Mouse (Mus musculus): ENCODE measurements around the gene Vars2. TPM values are rescaled to one million over a fixed set of nuclear protein-coding genes. Genes with fewer than 3 reads are reported as not detected.

Vars2 gene
- total and polyA plus RNA-seq, 3 experiments, result 24.0 to 34.0 TPM; not detected in 1

GRCm38 (mm10) chr17:35703065-35703464 lies 35.7 kb upstream of the Vars2 start:
- no peak for DNase-seq (ENCODE audit: low read depth, low spot score)
- no peaks in the 10 kb centered on the region; a peak in 1 of 4 replicates for H3K27me3 ChIP-seq (ENCODE audit: control insufficient read depth in 1 of 2, insufficient read depth in 2 of 2, low read length in 2 of 2)
- H3K36me3 ChIP-seq (ENCODE audit: control insufficient read depth in 1 of 2, insufficient read depth in 2 of 2, low read length in 2 of 2), result peaks cover 0 to 5% of the 10 kb centered on the region in 2 experiments; a peak in 2 of 4 replicates
- H3K27ac ChIP-seq (ENCODE audit: control insufficient read depth, low read depth, low read length), result no peak overlapping the region
- no peak overlapping the region for H3K9ac ChIP-seq (ENCODE audit: control insufficient read depth, low read depth, low read length, poor library complexity, severe bottlenecking)
- H3K4me1 ChIP-seq (ENCODE audit: control insufficient read depth in 1 of 2, insufficient read depth in 2 of 2, low read length in 2 of 2), result peaks cover 0 to 9% of the 10 kb centered on the region in 2 experiments; a peak in 2 of 4 replicates
- H3K9me3 ChIP-seq (replicated peaks; ENCODE audit: insufficient read depth, low read length), result no peaks in the 10 kb centered on the region
- no peaks in the 10 kb centered on the region for H3K79me2 ChIP-seq (ENCODE audit: control insufficient read depth, insufficient read depth, low read length, poor library complexity)
- TF ChIP-seq SMC3 (IDR thresholded peaks at IDR 0.05; ENCODE audit: low read depth, low read length) (no peak), MXI1 (IDR thresholded peaks at IDR 0.05; ENCODE audit: low read depth, low read length) (no peak), TCF12 (IDR thresholded peaks at IDR 0.05; ENCODE audit: low read depth, low read length) (no peak), ZNF384 (IDR thresholded peaks at IDR 0.05; ENCODE audit: low read depth, low read length) (no peak), MEF2A (IDR thresholded peaks at IDR 0.05; ENCODE audit: extremely low read depth, insufficient replicate concordance, low read depth, low read length, poor library complexity, severe bottlenecking) (no peak), CHD2 (IDR thresholded peaks at IDR 0.05; ENCODE audit: low read length) (no peak), NRF1 (IDR thresholded peaks at IDR 0.05; ENCODE audit: insufficient read depth, low read depth, low read length, poor library complexity, severe bottlenecking) (no peak), CTCF (IDR thresholded peaks at IDR 0.05 in 2 of 3, conservative IDR thresholded peaks at IDR 0.05 in 1 of 3; ENCODE audit: control insufficient read depth in 1 of 3, insufficient read depth in 1 of 3, low read depth in 2 of 3, low read length in 3 of 3, poor library complexity in 1 of 3, severe bottlenecking in 1 of 3) (no peak), MYB (IDR thresholded peaks at IDR 0.05; ENCODE audit: low read depth, low read length) (no peak), CHD1 (IDR thresholded peaks at IDR 0.05; ENCODE audit: low read depth, low read length) (no peak), MAFK (IDR thresholded peaks at IDR 0.05; ENCODE audit: borderline replicate concordance, low read depth, low read length) (no peak), ZMIZ1 (IDR thresholded peaks at IDR 0.05; ENCODE audit: low read depth, low read length) (no peak), POLR2AphosphoS2 (IDR thresholded peaks at IDR 0.05; ENCODE audit: low read length) (no peak), ETS1 (IDR thresholded peaks at IDR 0.05; ENCODE audit: low read depth, low read length) (no peak), KAT2A (conservative IDR thresholded peaks at IDR 0.05; ENCODE audit: low read depth, low read length) (no peak), USF1 (IDR thresholded peaks at IDR 0.05; ENCODE audit: low read depth, low read length) (no peak), TBP (IDR thresholded peaks at IDR 0.05; ENCODE audit: low read depth, low read length) (no peak)
- no peak overlapping the region for H3K4me3 ChIP-seq (ENCODE audit: control insufficient read depth in 1 of 2, insufficient read depth in 1 of 2, low read depth in 2 of 2, low read length in 2 of 2)

GRCm38 (mm10) chr17:35702605-35703004 lies 35.2 kb upstream of the Vars2 start:
- H3K9me3 ChIP-seq (replicated peaks; ENCODE audit: insufficient read depth, low read length), result no peaks in the 10 kb centered on the region
- no peak overlapping the region for H3K9ac ChIP-seq (ENCODE audit: control insufficient read depth, low read depth, low read length, poor library complexity, severe bottlenecking)
- H3K27me3 ChIP-seq (ENCODE audit: control insufficient read depth in 1 of 2, insufficient read depth in 2 of 2, low read length in 2 of 2), result no peaks in the 10 kb centered on the region; a peak in 1 of 4 replicates
- peaks cover 0 to 5% of the 10 kb centered on the region in 2 experiments; a peak in 2 of 4 replicates for H3K36me3 ChIP-seq (ENCODE audit: control insufficient read depth in 1 of 2, insufficient read depth in 2 of 2, low read length in 2 of 2)
- H3K27ac ChIP-seq (ENCODE audit: control insufficient read depth, low read depth, low read length), result no peak overlapping the region
- no peak overlapping the region for H3K4me3 ChIP-seq (ENCODE audit: control insufficient read depth in 1 of 2, insufficient read depth in 1 of 2, low read depth in 2 of 2, low read length in 2 of 2)
- H3K4me1 ChIP-seq (ENCODE audit: control insufficient read depth in 1 of 2, insufficient read depth in 2 of 2, low read length in 2 of 2), result peaks cover 0 to 9% of the 10 kb centered on the region in 2 experiments; a peak in 2 of 4 replicates
- TF ChIP-seq UBTF (IDR thresholded peaks at IDR 0.05; ENCODE audit: borderline replicate concordance, insufficient read depth, low read depth, low read length) (no peak), MYB (IDR thresholded peaks at IDR 0.05; ENCODE audit: low read depth, low read length) (no peak), CTCF (IDR thresholded peaks at IDR 0.05 in 2 of 3, conservative IDR thresholded peaks at IDR 0.05 in 1 of 3; ENCODE audit: control insufficient read depth in 1 of 3, insufficient read depth in 1 of 3, low read depth in 2 of 3, low read length in 3 of 3, poor library complexity in 1 of 3, severe bottlenecking in 1 of 3) (no peak), CHD1 (IDR thresholded peaks at IDR 0.05; ENCODE audit: low read depth, low read length) (no peak), NRF1 (IDR thresholded peaks at IDR 0.05; ENCODE audit: insufficient read depth, low read depth, low read length, poor library complexity, severe bottlenecking) (no peak), HCFC1 (IDR thresholded peaks at IDR 0.05; ENCODE audit: low read depth, low read length) (no peak), ZMIZ1 (IDR thresholded peaks at IDR 0.05; ENCODE audit: low read depth, low read length) (no peak), POLR2AphosphoS2 (IDR thresholded peaks at IDR 0.05; ENCODE audit: low read length) (no peak)
- DNase-seq (ENCODE audit: low read depth, low spot score), result no peak
- no peaks in the 10 kb centered on the region for H3K79me2 ChIP-seq (ENCODE audit: control insufficient read depth, insufficient read depth, low read length, poor library complexity)

All from MEL (cell line).